Mouse (Mus musculus): ENCODE measurements around the gene Hoxd3. TPM values are rescaled to one million over a fixed set of nuclear protein-coding genes. Genes with fewer than 3 reads are reported as not detected.

Gene Hoxd3
- polyA plus RNA-seq, 1 experiment from 2014 or later = 2.4 TPM

DNA sequence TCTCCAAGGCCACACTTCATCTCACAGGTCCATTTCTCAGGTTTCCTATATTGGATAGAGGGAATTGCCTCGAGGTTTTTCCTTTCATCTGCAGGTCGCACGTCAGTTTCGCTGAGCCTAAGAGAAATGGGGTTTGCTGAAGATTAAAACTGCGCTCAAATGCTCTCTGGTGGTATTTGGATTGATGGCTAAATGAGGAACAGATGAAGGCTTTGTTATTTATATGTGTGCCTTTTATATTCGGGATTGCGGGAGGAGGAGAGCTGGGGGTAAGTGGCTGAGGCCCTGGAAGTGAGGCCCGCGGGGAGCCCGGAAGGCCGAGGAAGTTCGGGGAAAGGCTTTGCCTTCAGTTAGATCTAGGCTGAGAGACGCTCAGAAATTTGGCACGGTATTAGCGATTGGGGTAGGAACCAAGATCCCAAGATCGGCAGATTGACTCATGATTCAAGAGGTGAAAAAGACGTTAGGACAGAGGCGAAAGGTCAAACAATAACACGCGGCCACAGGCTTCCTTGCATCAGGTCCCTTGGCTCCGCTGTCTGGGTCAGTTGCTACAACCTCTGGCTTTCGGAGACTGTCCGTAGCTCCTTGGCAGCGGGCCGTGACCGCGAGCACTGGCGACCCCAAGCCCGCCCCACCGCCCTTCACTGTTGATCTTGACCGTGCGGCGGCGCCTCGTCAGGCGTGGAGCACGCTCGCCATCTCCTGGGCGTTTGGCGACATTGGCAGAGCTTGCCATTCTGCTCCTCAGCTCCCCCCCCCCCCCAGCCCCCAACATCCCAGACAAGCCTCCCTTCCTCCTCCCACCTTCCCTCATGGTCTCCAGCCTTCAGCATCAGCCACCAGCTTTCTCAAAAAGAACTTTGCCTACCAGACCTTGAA is 39.0 kb upstream of the Hoxd3 start:
- peak overlapping the region; percentile 47 for H3K4me2 ChIP-seq (replicated peaks)
- peaks cover 18% of the 10 kb centered on the region for H3K4me1 ChIP-seq
- ATAC-seq (ENCODE audit: insufficient number of reproducible peaks, insufficient read depth, low FRiP score, low TSS enrichment) = no peak
- whole genome bisulfite sequencing = under 1% methylated on average over 40 of the region's 40 CpGs
- H3K36me3 ChIP-seq = no peaks in the 10 kb centered on the region
- H3K27ac ChIP-seq = no peak overlapping the region
- no peaks in the 10 kb centered on the region for H3K9me3 ChIP-seq
- peaks cover 93% of the 10 kb centered on the region for H3K27me3 ChIP-seq
- peak overlapping the region; percentile 28 for H3K4me3 ChIP-seq
- H3K9ac ChIP-seq = no peak overlapping the region

DNA sequence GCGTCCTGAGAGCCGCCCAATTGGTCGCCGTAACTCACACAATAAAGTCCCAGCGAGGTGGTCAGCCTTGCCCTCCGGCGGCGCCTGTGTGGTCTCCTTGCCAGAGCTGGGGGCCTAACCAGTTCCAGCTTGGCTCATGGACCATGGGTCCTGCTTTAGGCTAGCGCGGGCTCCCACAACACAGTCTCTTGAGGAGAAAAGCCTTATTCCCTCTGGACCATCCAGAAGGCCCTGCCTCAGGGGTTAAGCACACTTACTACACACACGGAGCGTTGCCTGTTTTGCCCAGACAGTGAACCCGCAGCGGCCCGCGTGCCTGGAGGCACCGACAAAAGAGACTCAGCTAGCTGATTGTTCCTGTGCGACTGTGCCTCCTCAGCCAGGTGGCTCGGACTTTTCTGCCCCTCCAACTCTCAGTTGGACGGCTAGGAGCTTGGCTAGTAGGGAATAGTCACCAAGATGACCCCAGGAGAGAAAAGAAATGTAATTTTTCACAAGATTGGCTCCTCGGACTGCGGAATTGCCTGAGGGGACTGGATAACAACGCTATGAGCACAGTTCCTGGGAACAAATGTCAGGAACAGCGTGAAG is 37.8 kb upstream of the Hoxd3 start:
- H3K36me3 ChIP-seq = no peaks in the 10 kb centered on the region
- peaks cover 92% of the 10 kb centered on the region for H3K27me3 ChIP-seq
- no peak overlapping the region for H3K4me2 ChIP-seq (replicated peaks)
- no peak overlapping the region for H3K4me3 ChIP-seq
- no peak overlapping the region for H3K9ac ChIP-seq
- H3K4me1 ChIP-seq = 0 out of 2 replicates have a peak, but pooled peaks cover 10% of the 10 kb centered on the region
- under 1% methylated on average over 24 of the region's 24 CpGs for WGBS
- no peak for ATAC-seq (ENCODE audit: insufficient number of reproducible peaks, insufficient read depth, low FRiP score, low TSS enrichment)
- no peak overlapping the region for H3K27ac ChIP-seq
- no peaks in the 10 kb centered on the region for H3K9me3 ChIP-seq

DNA sequence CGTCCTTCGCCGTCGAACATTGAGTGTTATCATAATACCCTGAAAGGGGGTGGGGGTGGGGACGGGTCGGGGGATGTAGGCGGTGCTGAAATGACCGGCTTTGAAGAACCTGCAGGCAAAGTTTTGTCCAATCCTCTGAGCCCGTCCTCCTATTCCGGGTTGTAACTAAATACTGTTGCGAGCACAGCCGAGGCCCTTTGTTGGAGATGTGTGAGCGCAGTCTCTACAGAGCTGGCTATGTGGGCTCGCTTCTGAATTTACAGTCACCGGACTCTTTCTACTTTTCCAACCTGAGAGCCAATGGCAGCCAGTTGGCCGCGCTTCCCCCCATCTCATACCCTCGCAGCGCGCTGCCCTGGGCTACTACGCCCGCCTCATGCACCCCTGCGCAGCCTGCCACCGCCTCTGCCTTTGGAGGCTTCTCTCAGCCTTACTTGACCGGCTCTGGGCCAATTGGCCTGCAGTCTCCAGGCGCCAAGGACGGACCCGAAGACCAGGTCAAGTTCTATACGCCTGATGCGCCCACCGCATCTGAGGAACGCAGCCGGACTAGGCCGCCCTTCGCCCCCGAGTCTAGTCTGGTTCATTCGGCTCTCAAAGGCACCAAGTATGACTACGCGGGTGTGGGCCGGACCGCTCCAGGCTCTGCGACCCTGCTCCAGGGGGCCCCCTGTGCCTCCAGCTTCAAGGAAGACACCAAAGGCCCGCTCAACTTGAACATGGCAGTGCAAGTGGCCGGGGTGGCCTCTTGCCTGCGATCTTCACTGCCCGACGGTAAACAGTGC is 36.7 kb upstream of the Hoxd3 start, which contains the start of gene Hoxd12:
Hoxd12 (plus strand) TSS at position 133 of the 785 bp plus-strand sequence.
- Histone ChIP-seq H3K4me1 (0 out of 2 replicates have a peak, but pooled peaks cover 16% of the 10 kb centered on the region), H3K27ac (no peak within 1 kb of the TSS), H3K27me3 (peaks cover 95% of the 10 kb centered on the region), H3K36me3 (no peaks in the 10 kb centered on the region), H3K9ac (no peak within 1 kb of the TSS), H3K4me2 (replicated peaks) (no peak within 1 kb of the TSS), H3K4me3 (no peak within 1 kb of the TSS), H3K9me3 (no peaks in the 10 kb centered on the region)
- WGBS = 2% methylated on average over 47 of the region's 47 CpGs
- no peak for ATAC-seq (ENCODE audit: insufficient number of reproducible peaks, insufficient read depth, low FRiP score, low TSS enrichment)

DNA sequence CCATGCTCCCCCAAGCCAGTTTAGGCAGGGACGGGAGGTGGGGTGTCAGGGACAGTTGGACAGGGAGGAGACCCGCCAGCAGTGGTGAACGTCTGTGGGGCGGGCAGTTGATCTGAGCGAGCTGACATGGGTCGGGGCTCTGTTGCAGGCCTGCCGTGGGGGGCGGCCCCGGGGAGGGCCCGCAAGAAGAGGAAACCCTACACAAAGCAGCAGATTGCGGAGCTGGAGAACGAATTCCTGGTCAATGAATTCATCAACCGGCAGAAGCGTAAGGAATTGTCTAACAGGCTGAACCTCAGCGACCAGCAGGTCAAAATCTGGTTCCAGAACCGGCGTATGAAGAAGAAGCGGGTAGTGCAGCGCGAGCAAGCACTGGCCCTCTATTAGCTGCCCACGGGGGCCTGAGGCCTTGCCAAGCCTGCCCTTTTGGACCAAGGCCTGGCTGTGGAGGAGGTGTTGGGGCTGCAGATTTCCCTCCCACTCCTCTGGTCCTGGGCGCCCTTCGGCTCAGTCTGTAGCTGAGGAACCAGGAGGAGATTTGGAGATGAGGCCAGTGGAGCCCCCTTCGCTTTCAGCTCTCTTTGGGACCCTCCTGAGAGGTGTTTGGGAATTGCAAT is 36.0 kb upstream of the Hoxd3 start:
- Histone ChIP-seq H3K9me3 (no peaks in the 10 kb centered on the region), H3K4me3 (no peak overlapping the region), H3K4me1 (0 out of 2 replicates have a peak, but pooled peaks cover 16% of the 10 kb centered on the region), H3K4me2 (replicated peaks) (no peak overlapping the region), H3K36me3 (no peaks in the 10 kb centered on the region), H3K9ac (no peak overlapping the region), H3K27me3 (peaks cover 98% of the 10 kb centered on the region), H3K27ac (no peak overlapping the region)
- 5% methylated on average over 23 of the region's 24 CpGs for WGBS
- 0 out of 2 replicates have a peak, but pooled peaks have one; percentile 28 for ATAC-seq (ENCODE audit: insufficient number of reproducible peaks, insufficient read depth, low FRiP score, low TSS enrichment)

DNA sequence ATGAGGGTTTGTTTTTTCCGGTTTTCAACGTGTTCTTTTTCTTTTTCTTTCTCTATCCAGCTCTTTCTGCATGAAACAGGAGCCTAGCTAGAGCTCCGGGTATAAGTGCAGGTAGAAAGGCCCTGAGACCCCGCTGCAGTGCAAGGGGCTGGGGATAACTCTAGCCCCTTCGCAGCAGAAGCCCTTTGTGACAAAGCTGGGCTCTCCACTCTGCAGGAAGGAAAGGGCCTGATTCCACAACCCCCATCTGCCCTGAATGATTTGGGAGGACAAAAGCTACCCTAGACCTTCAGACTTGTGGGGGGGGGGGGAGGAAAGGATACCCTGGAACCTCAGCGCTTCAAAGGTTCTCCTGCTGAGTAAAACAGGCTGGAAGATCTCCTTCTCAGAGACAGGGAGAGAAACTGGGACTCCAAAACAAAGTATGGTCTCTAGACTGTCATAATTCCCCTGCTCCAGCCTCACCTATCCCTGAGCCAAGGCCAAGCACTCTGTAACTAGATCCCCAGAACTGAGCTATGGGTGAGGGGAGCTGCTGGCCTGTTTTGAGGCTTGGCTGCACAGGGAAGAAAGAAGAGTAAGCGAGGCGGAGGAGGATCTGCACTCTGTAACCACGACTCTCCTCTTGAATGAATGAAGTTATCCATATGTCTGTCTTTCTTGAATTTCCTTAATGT is 35.2 kb upstream of the Hoxd3 start:
- no peak overlapping the region for H3K4me3 ChIP-seq
- no peaks in the 10 kb centered on the region for H3K36me3 ChIP-seq
- peaks cover 99% of the 10 kb centered on the region for H3K27me3 ChIP-seq
- peaks cover 16% of the 10 kb centered on the region; the same call in 1 of the 2 replicates for H3K4me1 ChIP-seq
- H3K4me2 ChIP-seq (replicated peaks) = no peak overlapping the region
- 4% methylated on average over 9 of the region's 9 CpGs for WGBS
- H3K27ac ChIP-seq = no peak overlapping the region
- no peak overlapping the region for H3K9ac ChIP-seq
- H3K9me3 ChIP-seq = no peaks in the 10 kb centered on the region
- no peak for ATAC-seq (ENCODE audit: insufficient number of reproducible peaks, insufficient read depth, low FRiP score, low TSS enrichment)

DNA sequence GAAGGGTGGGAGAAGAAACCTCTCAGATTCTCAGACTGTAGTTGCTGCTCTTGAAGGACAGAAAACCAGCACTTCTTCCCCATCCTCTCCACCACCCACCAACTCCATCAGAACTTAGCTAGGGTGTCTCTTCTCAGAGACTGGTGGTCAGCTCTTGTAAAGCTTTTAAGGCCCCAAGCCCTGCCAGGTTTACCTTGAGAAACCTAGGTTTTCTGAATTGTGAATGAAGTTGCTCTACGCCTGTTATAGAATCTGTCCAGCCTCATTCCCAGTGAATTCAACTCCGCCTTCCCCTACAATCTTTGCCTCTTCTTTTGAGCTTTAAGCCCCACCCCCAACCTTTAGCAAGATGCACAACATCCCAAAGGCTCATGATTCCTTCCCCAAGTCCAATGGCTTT is 34.6 kb upstream of the Hoxd3 start:
- H3K4me3 ChIP-seq = no peak overlapping the region
- 9% methylated on average over 2 of the region's 2 CpGs for WGBS
- ATAC-seq (ENCODE audit: insufficient number of reproducible peaks, insufficient read depth, low FRiP score, low TSS enrichment) = no peak
- no peak overlapping the region for H3K4me2 ChIP-seq (replicated peaks)
- peaks cover 99% of the 10 kb centered on the region for H3K27me3 ChIP-seq
- H3K36me3 ChIP-seq = no peaks in the 10 kb centered on the region
- no peaks in the 10 kb centered on the region for H3K9me3 ChIP-seq
- H3K9ac ChIP-seq = no peak overlapping the region
- no peak overlapping the region for H3K27ac ChIP-seq
- peaks cover 22% of the 10 kb centered on the region for H3K4me1 ChIP-seq

DNA sequence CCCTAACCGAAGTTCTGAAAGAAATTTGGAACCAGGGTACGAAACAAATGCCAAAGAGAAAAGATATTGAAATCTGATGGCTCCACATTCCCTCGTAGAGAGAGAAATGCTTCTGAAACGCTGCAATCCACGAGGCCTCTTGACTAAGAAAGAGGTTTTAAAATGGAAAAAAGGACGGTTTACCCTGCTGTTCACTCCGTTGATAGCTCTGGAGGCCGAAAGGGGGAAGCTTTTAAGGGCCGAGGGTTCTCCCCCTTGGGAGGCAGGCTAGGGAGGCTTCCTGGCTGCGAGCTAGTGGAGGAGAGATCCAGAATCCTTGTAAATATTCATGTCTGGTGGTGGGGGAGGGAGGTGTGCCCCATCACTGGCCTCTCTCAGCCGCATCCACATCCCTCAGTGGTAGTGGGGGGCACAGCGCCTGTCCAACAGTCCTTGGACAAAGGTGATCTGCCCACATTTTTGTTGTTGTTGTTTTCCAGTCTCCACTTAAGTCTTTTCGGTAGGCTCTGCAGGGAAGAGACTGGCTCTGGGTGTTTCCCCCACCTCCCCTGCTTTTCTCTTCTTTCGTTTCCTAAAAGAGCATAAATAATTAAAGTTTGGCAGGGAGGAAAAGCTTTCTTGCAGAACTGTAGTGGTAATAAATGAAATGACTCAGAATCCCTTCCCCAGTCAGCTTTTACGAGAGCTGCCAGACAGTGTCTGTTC is 32.7 kb upstream of the Hoxd3 start, which contains the start of gene Hoxd11:
Hoxd11 (plus strand) TSS at position 667 of the 705 bp plus-strand sequence.
- H3K9ac ChIP-seq = no peak within 1 kb of the TSS
- 2% methylated on average over 15 of the region's 15 CpGs for WGBS
- no peaks in the 10 kb centered on the region for H3K9me3 ChIP-seq
- H3K27ac ChIP-seq = no peak within 1 kb of the TSS
- peaks cover 98% of the 10 kb centered on the region for H3K27me3 ChIP-seq
- H3K36me3 ChIP-seq = no peaks in the 10 kb centered on the region
- ATAC-seq (ENCODE audit: insufficient number of reproducible peaks, insufficient read depth, low FRiP score, low TSS enrichment) = no peak
- H3K4me2 ChIP-seq (replicated peaks) = 0 out of 2 replicates have a peak within 1 kb of the TSS, but pooled peaks have one; percentile 5
- no peak within 1 kb of the TSS for H3K4me3 ChIP-seq
- peaks cover 18% of the 10 kb centered on the region for H3K4me1 ChIP-seq

DNA sequence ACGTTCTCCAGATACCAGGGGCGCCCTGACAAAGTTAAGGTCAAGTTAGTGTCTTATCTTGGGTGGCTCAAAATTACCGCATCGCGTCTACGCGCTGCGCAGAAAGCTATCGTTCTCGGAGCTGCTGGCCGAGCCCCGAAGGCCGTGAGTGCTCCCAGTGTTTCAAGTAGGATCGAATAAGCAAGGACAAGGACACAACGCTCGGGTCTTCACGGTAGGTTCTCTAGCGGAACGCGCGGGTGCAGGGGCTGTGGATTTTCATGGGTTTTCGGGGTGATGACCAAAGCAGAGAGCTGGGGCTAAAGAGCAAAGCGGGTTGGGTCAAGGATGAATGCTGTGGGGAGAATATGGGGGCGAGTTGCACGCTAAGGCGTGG is 32.1 kb upstream of the Hoxd3 start:
- Histone ChIP-seq H3K9me3 (no peaks in the 10 kb centered on the region), H3K4me3 (no peak overlapping the region), H3K4me1 (peaks cover 18% of the 10 kb centered on the region), H3K4me2 (replicated peaks) (0 out of 2 replicates have a peak overlapping the region, but pooled peaks have one; percentile 5), H3K36me3 (no peaks in the 10 kb centered on the region), H3K9ac (no peak overlapping the region), H3K27me3 (peaks cover 98% of the 10 kb centered on the region), H3K27ac (no peak overlapping the region)
- under 1% methylated on average over 26 of the region's 26 CpGs for WGBS
- no peak for ATAC-seq (ENCODE audit: insufficient number of reproducible peaks, insufficient read depth, low FRiP score, low TSS enrichment)

DNA sequence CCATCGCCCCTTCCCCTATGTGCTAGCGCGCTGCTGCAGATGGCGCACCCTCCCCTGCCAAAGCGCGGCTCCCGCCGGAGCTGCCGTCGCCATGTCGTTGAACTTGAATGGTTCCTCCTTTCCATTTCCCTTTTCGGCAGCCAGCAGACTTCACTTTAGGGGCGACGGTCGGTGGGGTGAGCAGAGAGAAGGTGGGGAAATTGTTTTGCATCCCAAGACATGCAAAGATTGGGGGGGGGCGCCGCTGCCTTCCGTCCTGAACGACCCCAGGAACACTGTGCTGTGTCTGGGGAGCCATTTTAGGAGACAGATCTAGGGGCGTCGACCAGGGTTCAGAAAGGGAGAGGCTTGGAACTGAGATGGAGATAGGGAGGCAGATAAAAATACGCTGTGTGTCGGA is 31.7 kb upstream of the Hoxd3 start:
- Histone ChIP-seq H3K4me2 (replicated peaks) (0 out of 2 replicates have a peak overlapping the region, but pooled peaks have one; percentile 5), H3K4me3 (no peak overlapping the region)
- under 1% methylated on average over 23 of the region's 23 CpGs for WGBS

DNA sequence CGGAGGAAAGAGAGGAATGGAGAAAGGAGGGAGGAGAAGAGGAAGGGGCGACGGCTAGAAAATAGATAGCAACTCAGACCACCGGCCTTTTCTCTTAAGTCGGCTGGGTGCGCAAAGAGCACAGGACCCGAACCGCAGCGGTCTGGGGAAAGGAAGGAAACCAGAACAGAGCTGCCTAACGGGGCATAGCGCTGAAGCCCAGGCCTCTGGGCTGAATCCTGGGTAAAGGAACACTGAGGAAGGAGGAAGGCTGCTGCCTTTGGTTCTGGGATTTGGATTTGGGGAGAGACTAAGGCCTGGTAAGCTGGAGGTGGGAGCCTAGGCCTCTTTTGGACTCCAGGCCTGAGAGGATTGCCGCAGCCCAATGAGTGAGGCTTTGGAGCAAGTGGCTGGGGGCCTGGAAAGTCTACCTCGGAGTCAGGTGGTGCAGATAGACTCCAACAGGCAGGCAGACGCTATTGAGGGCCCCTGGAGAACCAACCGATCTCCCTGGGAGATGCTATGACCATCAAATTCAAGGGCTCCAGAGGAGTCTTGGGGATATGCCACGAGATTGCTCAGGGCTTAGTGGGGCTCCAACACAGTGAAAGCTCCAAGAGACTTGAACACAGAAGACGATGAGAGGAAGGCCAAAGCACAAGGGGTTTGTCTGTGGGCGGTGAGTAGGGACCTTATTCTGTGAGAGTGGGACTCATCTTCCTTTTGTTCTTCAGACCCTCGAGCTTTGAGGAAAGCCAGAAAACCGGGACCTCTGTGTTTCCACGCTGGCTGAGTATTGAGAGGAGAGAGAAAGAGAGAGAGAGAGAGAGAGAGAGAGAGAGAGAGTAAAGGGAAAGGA is 30.9 kb upstream of the Hoxd3 start:
- WGBS = under 1% methylated on average over 21 of the region's 21 CpGs
- Histone ChIP-seq H3K27me3 (peaks cover 97% of the 10 kb centered on the region), H3K4me1 (peaks cover 18% of the 10 kb centered on the region), H3K9ac (no peak overlapping the region), H3K4me3 (no peak overlapping the region), H3K27ac (no peak overlapping the region), H3K36me3 (no peaks in the 10 kb centered on the region), H3K4me2 (replicated peaks) (no peak overlapping the region), H3K9me3 (no peaks in the 10 kb centered on the region)
- ATAC-seq (ENCODE audit: insufficient number of reproducible peaks, insufficient read depth, low FRiP score, low TSS enrichment) = no peak

More for the DNA sequence above, 31.7 kb upstream of the Hoxd3 start:
- Histone ChIP-seq H3K9me3 (no peaks in the 10 kb centered on the region), H3K27me3 (peaks cover 98% of the 10 kb centered on the region), H3K4me1 (peaks cover 18% of the 10 kb centered on the region), H3K9ac (no peak overlapping the region), H3K36me3 (no peaks in the 10 kb centered on the region), H3K27ac (no peak overlapping the region)
- ATAC-seq (ENCODE audit: insufficient number of reproducible peaks, insufficient read depth, low FRiP score, low TSS enrichment) = no peak
